Mouse (Mus musculus) layer of hippocampus, adult 9-10 months (tissue): ENCODE results near the gene Tmem178.

ENCODE experiments used
- DNase-seq: peaks from one replicate; pipeline ENCODE4 v3.0.0; 2022; ENCODE audit warnings: low spot score

Gene Tmem178

GRCm38 (mm10) chr17:80997226-80997625 lies 52.8 kb downstream of the Tmem178 start:
- no peak for DNase-seq

GRCm38 (mm10) chr17:80998958-80999357 lies 54.5 kb downstream of the Tmem178 start:
- no peak for DNase-seq

DNA sequence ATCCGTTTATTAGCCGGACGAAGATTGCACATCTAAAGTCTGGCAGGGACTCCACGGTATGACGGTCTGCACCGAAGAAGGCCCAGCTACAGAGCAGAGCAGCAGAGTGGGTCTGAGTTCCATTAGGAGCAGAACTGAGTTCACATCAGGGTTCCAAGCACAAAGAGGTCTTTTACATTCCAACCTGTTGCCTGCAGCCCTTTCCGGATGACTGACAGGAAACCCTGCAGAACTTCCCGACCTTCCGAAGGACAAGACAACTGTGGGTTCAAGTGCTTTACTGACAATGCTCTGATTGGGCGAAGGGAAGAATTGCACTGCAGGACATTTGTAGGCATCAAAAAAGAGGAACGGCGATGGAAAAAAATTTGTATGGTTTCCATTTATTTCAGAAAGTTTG lies 56.6 kb downstream of the Tmem178 start:
- DNase-seq, result no peak

GRCm38 (mm10) chr17:81001647-81002046 lies 57.2 kb downstream of the Tmem178 start:
- DNase-seq, result no peak

GRCm38 (mm10) chr17:81002130-81002529 lies 57.7 kb downstream of the Tmem178 start:
- no peak for DNase-seq

DNA sequence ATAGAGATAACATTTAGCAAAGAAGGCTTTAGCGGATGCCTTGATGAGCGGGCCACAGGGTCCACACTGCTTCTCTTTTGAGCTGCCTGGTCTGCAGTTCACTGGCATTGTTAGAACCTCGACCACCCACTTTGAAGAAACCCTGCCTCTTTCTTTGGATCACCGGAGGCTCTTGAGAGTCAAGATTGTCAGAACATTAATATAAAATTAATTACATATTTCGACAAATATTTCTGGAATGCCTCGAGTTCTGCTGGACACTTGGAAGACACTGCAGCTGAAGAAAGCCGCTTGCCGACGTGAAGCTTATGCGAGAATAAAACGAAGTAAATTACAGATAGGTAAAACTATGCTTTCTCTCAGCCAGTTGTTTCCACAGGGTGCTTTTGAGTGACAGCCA lies 60.0 kb downstream of the Tmem178 start:
- no peak for DNase-seq

- no peak for DNase-seq
Observed at GRCm38 (mm10) chr17:81005292-81005691, 60.9 kb downstream of the Tmem178 start.

DNA sequence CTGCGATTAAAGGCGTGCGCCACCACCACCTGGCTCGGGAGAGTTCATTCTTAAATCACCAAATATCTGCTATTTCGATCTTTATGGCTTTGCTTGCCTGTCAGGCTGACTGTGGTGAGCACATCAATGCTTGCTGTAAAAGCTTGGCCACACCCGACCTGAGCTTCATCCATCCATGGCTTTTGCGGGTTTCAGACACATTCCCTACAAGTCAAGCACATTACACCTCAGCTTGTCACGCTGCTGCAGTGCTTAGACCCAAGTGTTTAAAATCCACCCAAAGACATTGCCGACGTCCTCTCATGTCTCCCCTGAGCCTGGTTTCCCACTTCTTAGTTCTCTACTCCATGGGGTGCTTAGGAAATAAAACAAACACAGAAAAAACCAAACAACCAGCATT lies 64.7 kb downstream of the Tmem178 start:
- DNase-seq, result no peak

DNA sequence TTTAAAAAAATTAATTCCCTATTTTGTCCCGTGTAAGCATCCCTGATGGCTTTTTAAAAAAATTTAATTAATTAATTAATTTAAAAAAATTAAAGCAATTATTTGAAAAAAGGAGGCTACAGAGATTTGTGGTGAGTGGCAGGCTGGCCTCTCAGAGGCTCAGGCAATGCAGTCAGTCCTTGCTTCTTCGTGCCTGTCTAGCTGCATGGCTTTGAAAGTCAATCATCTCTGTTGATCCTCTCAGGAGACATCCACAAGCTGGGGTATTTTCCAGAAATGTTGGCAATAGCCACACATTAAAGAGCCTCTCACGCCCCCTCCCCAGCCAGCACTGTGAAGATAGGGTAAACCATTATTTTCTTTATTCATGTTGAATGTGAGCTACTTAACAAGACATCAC lies 65.8 kb downstream of the Tmem178 start:
- DNase-seq, result no peak

GRCm38 (mm10) chr17:81010844-81011685 lies 66.6 kb downstream of the Tmem178 start:
- DNase-seq, result peak; percentile 32

DNA sequence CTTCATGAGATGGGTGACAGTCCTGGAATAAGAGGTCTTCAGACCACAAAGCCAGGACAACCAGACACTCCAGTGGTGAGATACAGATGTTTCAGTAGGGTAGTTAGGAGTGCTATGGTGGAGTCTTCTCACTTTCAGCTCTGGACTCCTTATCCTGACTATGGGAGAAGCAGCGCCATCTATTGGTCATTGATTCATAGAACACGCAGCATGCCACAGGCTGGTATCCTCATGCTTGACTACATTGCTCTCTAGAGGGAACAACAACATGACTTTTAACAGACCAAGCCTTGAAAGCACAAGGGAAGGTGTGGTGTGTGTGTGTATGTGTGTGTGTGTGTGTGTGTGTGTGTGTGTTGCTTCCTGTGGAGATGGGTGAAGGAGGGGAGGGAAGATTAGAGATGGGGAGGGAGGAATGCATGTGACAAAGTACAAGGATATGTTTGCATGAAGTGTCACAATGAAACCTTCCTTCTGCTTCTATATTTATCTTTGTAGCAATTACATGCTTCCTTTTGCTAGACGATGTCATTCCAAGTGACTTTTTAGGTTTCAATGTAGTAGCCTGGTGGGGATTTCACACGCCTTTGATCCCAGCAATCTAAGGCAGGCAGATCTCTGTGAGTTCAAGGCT lies 71.5 kb downstream of the Tmem178 start:
- peak; percentile 72 for DNase-seq

- no peak for DNase-seq
Observed at GRCm38 (mm10) chr17:81017132-81017531, 72.7 kb downstream of the Tmem178 start.

DNA sequence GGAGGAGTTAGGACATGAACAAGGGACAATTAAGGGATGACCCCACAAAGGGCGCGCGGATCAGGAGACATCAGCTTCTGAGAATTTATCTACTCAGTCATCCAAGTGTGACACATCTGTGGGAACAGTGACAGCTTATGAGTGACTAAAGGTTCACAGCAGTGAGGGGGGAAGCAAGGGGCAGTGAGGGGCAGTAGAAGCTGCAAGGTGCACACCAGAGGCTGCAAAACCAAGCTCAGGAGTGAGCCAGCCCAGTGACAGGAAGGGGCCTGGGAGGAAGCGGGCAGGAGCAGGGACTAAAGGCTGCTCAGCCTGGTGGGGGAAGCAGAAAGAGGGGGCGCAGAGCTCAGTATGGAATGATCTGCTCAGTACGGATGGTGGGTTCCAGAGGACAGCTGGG lies 82.9 kb downstream of the Tmem178 start:
- no peak for DNase-seq

DNA sequence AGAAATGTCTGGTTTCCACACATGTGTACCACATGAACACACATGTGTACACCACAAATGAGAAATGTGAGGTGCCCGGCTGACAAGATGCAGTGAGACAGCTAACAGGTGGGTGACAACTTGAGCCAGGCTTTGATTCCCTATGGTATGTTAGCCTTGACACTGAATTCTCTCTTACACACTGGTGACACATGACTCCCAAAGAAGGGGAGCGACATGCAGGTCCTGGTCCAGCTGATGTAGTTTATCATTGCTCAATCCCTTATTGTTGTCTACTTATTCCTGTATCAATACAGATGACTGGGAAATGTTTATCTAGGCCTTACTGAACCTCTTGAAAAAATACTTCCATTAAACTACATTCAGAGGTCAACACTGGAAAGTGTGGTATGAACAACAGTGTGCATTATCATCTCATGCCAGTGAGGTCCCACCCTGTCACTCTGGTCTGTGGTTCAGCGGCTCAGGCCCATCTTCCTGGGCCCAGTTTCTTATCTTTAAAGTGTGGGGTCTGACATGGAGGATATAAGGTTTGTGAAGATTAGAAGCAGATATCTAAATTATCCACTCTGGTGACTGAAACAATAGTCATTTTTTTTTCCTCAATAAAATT lies 87.5 kb downstream of the Tmem178 start:
- no peak for DNase-seq

- no peak for DNase-seq
Observed at GRCm38 (mm10) chr17:81032957-81033356, 88.5 kb downstream of the Tmem178 start.

DNA sequence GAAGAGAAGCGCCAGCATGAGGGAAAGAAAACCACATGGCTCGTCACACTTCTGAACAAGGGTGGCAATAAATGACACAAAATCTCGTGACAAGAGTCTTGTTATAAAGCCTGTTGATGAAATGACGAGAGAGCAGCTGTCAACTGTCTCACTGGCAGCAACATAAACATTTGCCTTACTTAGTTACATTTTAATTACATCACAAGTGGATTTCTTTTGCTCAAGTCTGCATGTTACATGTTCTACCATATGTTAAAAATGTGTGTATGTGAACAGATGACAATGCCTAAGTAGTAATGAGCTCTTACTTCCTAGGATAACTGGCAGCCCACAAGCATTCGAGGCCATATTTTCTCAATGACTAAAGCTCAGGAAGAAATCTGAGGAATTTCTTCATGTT lies 90.9 kb downstream of the Tmem178 start:
- DNase-seq, result no peak

GRCm38 (mm10) chr17:81038707-81039408 lies 94.4 kb downstream of the Tmem178 start:
- DNase-seq, result no peak

GRCm38 (mm10) chr17:81041662-81042061 lies 97.2 kb downstream of the Tmem178 start:
- no peak for DNase-seq

- no peak for DNase-seq
Observed at GRCm38 (mm10) chr17:81044356-81044755, 99.9 kb downstream of the Tmem178 start.

GRCm38 (mm10) chr17:81045115-81045514 lies 100.7 kb downstream of the Tmem178 start:
- no peak for DNase-seq

DNA sequence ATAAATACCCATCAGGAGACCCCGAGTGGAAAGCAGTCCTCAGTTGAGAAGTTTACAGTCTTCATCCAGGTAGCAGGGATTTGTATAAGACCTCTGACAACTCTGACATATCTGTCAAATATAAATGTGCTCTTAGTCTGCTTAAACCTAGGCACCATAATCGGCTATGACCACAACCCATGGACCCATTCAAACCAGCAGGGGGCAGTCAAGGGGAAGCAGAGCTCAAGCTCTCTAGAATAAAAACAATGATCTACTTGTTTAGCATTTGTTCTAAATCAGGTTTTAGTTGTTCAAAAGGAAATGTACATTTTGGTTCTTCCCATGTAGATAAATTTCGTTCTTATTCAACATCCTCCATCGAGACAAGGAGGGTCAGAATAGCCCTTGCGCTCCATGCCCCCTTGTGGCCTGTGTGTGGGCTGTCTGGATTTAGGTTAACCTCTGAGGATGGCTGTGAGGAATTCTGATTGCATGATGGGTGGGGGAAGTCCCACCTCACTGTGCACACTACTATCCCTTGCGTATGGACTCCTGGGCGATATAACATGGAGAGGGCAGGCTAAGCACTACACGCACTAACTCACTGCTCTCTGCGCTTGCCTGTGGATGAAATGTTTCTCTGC lies 101.2 kb downstream of the Tmem178 start:
- DNase-seq, result no peak

DNA sequence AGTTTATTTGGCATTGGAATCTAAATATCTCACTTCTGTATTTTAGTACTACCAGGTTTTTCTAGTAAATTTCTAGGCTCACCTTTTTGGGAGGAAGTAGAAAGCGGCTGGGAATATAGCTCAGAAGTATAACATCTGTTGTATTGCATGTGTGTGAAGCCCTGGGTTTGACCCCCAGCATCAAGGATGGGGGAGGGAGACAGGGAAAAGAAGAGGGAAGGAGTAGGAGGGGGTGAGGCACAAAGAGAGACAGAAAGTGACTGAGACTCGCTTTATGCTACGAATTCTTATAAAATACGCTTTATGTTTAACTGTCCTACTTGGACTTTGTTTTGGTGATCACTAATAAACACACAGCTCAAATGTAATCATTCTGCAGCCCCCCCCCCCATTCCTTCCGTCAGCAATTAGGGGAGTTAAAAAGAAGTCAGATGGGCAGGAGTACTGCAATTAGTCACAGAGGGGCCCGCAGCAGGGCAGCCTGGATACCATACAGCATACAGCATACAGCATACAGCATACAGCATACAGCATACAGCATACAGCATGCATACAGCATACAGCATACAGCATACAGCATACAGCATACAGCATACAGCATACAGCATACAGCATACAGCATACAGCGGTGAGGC lies 103.6 kb downstream of the Tmem178 start:
- DNase-seq, result no peak
